Mouse (Mus musculus) layer of hippocampus, adult 18-20 months (tissue): ENCODE results near the gene Zc3hav1l. TPM values are rescaled to one million over a fixed set of nuclear protein-coding genes. Genes with fewer than 3 reads are reported as not detected.

Source experiments
- total RNA-seq, 2 experiments: library from RNA; stranded (reverse); gene quantifications; 2 replicates each; pipeline ENCODE4 v1.2.3; 2021

The Zc3hav1l gene
- total RNA-seq, 2 experiments from 2014 or later: 4.5 to 4.6 TPM

Other genes starting within 250 kb of the Zc3hav1l start
- not detected for gene Tmem213, start 190.0 kb downstream of the Zc3hav1l start, total RNA-seq
- 1 to 10 TPM; 1.6 to 1.7 TPM for gene Atp6v0a4, start 174.7 kb downstream of the Zc3hav1l start, total RNA-seq
- 10 to 100 TPM; 35.1 to 36.3 TPM for gene D630045J12Rik, start 45.2 kb downstream of the Zc3hav1l start, total RNA-seq
- gene Zc3hav1, start 55.3 kb upstream of the Zc3hav1l start, total RNA-seq: 1 to 10 TPM; 5.1 to 7.1 TPM
- gene Ttc26, start 82.2 kb upstream of the Zc3hav1l start, total RNA-seq: 10 to 100 TPM; 12.0 to 12.7 TPM
- gene Ubn2, start 134.7 kb upstream of the Zc3hav1l start, total RNA-seq: 10 to 100 TPM; 44.6 to 45.8 TPM
- gene Fmc1, start 234.2 kb upstream of the Zc3hav1l start, total RNA-seq: 10 to 100 TPM; 52.9 to 55.7 TPM